Mouse (Mus musculus) gastrocnemius, adult 2 months (tissue): ENCODE measurements at regions not wholly inside any gene's neighbourhood (a gene's known extent, or its start where the extent isn't known, plus 50 kb on each side); places are given as distances from the start of the nearest gene placed in this dataset.

Experiments
- DNase-seq: peaks from one replicate; pipeline ENCODE4 v3.0.0; 2022
- H3K27ac ChIP-seq: fragments of 200-600 bp; 2 replicates; pipeline ENCODE4 v1.8.1; 2022; ENCODE audit warnings: mild to moderate bottlenecking
- H3K4me3 ChIP-seq: fragments of 200-600 bp; 2 replicates; pipeline ENCODE4 v1.8.1; 2022; ENCODE audit warnings: mild to moderate bottlenecking, moderate library complexity
- CTCF ChIP-seq: fragments of 200-600 bp; IDR thresholded peaks from 2 replicates; pipeline ENCODE4 v1.8.1; 2022; ENCODE audit warnings: antibody characterized with exemption, mild to moderate bottlenecking, moderate library complexity
- intact Hi-C: fragments of 180-260 bp; cut with DNase I; formaldehyde crosslinking; loops from one replicate; pipeline ENCODE4 v1.15.1; 2025

DNA sequence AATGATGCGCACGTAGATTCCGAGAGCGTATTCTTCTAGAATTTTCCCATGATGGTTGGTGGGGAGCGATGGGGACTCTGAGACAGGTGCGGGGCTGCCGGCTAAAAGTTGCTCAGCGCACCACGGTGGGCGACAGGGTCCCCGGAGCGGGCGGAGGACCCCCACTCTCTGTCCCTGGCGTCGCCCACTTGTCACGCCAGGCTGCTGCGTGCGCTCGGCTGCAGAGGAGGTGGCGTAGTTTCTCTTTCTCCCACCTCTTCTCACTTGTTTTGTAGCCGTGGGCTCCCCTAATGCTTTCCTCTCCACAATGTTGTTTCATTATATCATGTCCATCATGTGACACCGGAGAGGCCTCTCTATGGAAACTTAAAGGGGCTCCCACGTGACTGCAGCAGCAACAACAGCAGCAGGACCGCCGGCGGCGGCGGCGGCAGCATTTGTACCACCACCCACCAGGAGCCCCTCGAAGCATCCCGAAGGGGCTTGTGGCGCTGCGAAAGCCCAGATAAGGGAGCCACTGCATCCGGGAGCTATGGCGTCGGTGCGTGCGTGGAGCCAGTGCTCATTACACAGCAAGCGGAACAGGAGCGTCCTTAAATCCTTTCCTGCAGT is 180.3 kb upstream of the Mkln1 start:
- peak; percentile 72 for DNase-seq

DNA sequence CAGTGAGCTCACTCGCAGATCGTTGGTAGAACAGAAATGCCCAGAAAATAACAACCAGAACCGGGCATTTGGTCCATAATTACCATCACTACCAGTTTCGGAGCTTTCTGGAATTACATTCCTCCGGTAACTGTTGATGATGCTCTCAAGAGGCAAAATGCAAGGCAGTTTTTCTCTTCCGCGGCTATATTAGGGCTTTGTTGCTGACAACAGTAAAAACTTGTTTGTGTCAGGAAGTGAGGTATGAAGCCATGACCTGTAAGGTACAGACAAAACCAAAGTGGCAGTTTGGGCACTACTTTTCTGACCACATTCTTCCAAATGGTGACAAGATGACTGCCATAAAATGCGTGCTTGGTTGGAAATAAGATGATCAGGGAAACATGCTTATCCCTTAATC is 179.7 kb upstream of the Mkln1 start:
- no peak for DNase-seq
- Histone ChIP-seq H3K4me3 (peak overlapping the region; percentile 80), H3K27ac (peak overlapping the region; percentile 98)
- intact Hi-C loops, result loop anchor here (5.0 kb wide), 2 partner anchors 178 to 238 kb away; partner anchors contain the start of gene Mkln1
- TF ChIP-seq CTCF, result no peak

More for the DNA sequence above, 180.3 kb upstream of the Mkln1 start:
- peak overlapping the region; percentile 80 for H3K4me3 ChIP-seq
- intact Hi-C loops, result loop anchor here (5.0 kb wide), 2 partner anchors 179 to 239 kb away; partner anchors contain the start of gene Mkln1
- H3K27ac ChIP-seq, result peak overlapping the region; percentile 98
- TF ChIP-seq CTCF, result no peak

DNA sequence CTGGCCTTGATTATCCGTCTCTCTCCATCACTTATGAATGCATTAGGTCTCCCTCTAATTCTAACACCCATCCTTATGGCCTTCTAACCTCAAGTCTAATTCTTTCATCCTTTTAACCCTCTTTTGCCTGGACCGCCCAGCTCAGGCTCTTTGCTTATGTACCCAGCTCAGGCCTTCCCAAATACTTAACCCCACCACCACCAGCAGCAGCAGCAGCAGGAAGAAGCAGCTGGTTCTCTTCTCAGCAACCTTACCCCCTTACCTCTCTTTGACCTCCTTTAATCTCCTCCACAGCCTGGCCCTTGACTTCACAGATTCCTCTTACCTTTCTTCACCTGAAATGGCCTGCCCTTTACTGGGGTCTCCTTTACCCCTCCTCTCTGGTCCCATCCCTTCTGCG is 178.8 kb upstream of the Mkln1 start:
- Histone ChIP-seq H3K27ac (peak overlapping the region; percentile 98), H3K4me3 (peak overlapping the region; percentile 80)

DNA sequence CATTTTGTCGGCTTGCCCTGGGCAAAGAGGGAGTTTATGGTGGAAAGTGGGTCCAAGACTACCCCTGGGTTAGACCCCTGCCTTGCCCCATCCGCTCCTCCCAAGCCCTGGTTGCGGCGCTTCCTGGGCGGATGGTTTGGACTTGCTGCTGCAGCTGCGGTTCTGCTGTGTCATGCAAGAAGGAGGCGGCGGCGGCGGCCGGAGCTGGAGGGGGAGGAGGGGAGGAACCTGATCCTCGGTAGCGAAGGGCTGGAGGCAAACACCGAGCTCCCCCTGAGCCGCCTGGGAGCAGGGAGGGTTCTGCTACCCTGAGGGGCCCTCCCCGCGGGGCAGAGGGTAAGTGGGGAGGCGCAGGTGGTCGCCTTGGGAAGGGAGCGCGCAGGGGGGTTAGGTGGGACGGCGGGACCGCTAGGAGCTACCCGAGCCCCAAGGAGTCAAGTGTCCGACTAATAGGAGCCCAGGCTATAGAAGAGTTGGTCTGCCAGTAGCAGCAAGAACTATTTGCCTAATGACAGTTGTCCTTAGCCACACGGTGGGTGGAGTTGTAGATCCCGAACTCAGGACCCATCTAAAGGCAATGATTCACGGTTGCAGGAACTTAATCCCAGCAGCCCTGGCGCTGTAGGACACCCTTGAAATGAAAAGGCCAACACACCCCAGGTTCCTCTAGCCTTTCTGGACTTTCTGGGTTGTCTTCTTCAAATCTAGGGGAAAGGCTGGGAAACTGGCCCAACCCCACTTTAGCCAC is 178.2 kb upstream of the Mkln1 start:
- intact Hi-C loops, result loop anchor here (2.0 to 5.0 kb wide), 2 partner anchors 42 to 100 kb away; no protein-coding TSS in a partner anchor
- Histone ChIP-seq H3K27ac (peak overlapping the region; percentile 98), H3K4me3 (peak overlapping the region; percentile 80)
- DNase-seq, result peak; percentile 94
- TF ChIP-seq CTCF, result no peak; the same call in 1 of the 2 replicates

More for the DNA sequence above, 178.8 kb upstream of the Mkln1 start:
- DNase-seq, result no peak
- TF ChIP-seq CTCF, result no peak
- intact Hi-C loops, result loop anchor here (2.0 to 5.0 kb wide), 4 partner anchors 43 to 238 kb away; partner anchors contain the start of gene Mkln1

DNA sequence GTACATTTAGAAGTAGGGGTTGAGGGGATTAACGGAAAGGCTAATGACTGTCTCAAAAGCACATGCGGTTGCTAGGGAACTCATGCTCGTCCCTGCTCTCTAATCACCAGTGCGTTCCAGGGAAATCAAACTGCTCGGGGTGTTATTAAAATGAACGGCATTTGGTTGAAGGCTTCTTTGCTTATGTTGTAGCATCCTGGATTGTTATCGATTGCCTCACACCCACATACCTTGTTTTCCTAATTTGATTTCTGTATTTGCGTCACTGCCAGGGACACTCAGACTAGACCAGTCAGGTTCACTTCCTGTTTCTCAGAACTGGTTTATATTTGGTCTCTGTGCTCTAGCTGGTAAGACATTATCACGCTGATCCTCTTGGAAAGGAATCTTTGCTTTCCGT is 177.0 kb upstream of the Mkln1 start:
- Histone ChIP-seq H3K4me3 (peak overlapping the region; percentile 80), H3K27ac (peak overlapping the region; percentile 98)
- intact Hi-C loops, result loop anchor here (2.0 to 5.0 kb wide), 2 partner anchors 41 to 99 kb away; no protein-coding TSS in a partner anchor
- DNase-seq, result no peak
- no peak for TF ChIP-seq CTCF

DNA sequence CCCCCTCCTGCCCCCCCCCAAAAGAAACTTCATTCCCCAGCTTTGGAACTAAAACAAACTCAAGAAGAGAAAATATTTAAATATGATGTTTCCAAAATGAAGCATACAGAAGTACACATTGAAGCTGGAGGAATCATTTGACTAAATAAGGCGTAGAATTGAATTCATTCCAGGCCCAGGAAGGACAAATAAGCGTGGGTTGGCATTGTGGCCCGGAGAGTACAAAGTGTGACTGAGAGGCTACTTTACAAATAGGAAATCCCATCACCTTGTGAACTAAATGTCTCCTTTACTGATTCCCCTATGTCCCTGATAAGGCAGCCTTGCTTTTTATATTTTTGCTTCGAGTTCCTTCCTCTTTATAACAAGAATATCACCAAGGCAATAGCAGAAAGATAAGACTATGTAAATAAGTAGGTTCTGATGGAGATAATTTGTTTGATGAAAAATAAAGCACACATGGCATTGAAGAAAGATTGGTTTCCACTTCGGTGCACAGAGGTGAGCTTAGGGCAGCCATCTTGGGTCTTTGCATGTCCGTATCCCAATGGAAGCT is 176.4 kb upstream of the Mkln1 start:
- Histone ChIP-seq H3K4me3 (peak overlapping the region; percentile 80), H3K27ac (peak overlapping the region; percentile 98)
- intact Hi-C loops, result loop anchor here (5.0 kb wide), 1 partner anchor 40 kb away; no protein-coding TSS in a partner anchor
- no peak for DNase-seq
- TF ChIP-seq CTCF, result no peak

DNA sequence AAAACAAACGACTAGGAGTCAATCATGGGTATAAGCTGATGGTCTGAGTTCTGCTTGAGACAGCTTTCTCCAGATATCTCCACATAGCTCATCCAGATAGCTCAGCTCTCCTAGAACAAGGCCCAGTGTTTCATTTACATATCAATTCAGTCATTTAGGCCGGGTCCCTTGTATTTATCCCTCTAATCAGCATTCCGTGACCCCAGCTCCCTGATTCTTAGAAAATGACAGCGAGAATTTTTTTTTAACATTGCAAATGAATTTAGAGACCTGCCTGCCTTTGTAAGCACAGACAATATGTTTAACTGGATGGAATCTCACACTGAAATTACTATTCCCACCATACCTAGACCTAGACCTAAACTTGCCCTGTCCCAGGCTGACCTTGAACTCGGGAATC is 171.1 kb upstream of the Mkln1 start:
- TF ChIP-seq CTCF, result no peak
- intact Hi-C loops, result no loop called here
- peak overlapping the region; percentile 46; the same call in 1 of the 2 replicates for H3K27ac ChIP-seq
- DNase-seq, result no peak
- H3K4me3 ChIP-seq, result no peak overlapping the region

DNA sequence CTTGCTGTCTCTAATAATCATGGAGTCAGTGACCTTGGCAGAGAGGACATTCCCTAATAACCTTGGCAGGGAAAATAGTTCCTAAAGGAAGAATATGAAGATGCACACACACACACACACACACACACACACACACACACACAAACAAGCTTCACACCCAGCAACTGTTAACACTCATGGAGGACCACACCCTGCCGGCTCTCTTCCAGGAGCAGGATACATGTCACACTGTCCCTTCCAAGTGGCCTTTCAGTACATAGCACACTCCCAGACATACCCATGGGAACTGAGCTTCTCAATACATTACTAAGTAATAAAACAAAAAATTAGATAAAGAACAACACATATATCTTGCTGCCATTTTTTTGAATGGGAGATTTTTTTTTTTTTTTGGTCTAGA is 170.5 kb upstream of the Mkln1 start:
- intact Hi-C loops, result loop anchor here (2.0 kb wide), 1 partner anchor 23 kb away; no protein-coding TSS in a partner anchor
- no peak for TF ChIP-seq CTCF
- H3K4me3 ChIP-seq, result no peak overlapping the region
- peak overlapping the region; percentile 46 for H3K27ac ChIP-seq
- DNase-seq, result peak; percentile 43

DNA sequence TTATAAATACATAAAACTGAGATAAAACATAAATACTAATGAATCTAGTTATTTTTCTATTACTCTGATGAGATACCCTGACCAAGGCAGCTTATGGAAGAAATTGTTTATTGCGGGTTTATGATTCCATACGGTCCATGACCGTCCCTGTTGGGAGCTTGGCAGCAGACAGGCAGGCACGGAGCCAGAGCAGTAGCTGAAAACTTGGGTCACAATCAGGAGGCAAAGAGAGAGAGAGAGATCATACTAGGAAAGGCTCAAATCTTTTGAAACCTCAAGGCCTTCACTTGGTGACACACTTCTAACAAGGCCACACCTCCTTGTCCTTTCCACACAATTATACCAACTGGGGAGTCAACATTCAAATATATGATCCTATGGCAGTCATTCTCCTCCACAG is 166.7 kb upstream of the Mkln1 start:
- TF ChIP-seq CTCF, result no peak
- Histone ChIP-seq H3K27ac (0 out of 2 replicates have a peak overlapping the region, but pooled peaks have one; percentile 16), H3K4me3 (no peak overlapping the region)
- DNase-seq, result peak; percentile 51
- intact Hi-C loops, result no loop called here

DNA sequence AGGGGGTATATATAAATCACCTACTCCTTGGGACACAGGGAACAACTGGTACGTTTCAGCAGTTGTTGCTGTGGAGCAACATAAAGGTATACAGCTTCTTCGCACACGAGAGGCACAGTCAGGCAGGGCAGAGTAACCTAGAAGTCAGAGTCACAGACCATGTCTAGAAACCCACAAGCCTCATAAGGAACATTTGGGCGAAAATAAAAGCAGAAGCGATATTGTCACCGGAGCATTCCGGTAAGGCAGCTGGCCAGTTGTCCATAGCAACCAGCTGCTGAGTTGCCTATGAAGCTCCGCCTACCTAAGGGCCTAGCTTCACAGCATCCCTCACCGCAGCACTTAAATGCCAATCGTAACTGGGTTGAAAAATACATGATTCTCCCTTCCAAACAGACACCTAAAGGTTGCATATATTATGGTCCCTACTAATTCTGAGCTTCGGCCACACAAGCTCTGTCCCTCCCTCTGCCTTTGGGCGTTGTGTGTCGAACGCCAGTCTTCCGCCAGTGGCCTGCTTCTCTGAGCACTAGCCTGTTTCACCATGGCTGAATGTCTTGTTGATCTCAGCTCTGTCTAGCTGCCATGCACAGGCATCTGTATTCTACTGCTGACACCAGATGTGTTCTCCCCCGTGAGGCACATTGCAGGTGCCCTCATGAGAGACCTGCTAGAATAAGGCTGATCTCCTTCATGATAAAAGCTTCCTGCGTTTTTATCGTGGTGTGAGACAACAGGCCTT is 165.1 kb upstream of the Mkln1 start:
- peak overlapping the region; percentile 12; the same call in 1 of the 2 replicates for H3K27ac ChIP-seq
- intact Hi-C loops, result no loop called here
- peak overlapping the region; percentile 32; the same call in 1 of the 2 replicates for H3K4me3 ChIP-seq
- DNase-seq, result peak; percentile 53
- no peak for TF ChIP-seq CTCF

DNA sequence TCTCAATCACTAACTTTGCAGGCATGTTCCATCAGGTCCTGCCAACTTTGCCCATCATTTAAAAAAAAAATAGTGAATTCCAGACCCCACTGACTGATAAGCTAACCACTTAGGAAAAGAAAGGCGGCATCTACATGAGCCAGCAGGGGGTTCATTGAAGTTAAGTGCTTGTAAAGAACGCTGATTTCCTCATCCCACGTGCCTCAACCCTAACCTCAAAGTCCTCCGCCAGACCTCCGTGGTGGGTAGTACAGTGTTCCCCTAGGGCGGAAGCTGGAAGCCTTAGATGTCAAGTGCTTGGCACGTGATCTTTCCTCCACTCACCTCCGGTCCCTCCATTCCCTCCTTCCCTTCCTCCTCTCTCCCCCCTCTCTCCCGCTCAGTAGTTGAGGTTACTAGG is 158.5 kb upstream of the Mkln1 start:
- H3K4me3 ChIP-seq, result no peak overlapping the region
- no peak for DNase-seq
- no peak overlapping the region for H3K27ac ChIP-seq
- intact Hi-C loops, result no loop called here
- no peak for TF ChIP-seq CTCF

DNA sequence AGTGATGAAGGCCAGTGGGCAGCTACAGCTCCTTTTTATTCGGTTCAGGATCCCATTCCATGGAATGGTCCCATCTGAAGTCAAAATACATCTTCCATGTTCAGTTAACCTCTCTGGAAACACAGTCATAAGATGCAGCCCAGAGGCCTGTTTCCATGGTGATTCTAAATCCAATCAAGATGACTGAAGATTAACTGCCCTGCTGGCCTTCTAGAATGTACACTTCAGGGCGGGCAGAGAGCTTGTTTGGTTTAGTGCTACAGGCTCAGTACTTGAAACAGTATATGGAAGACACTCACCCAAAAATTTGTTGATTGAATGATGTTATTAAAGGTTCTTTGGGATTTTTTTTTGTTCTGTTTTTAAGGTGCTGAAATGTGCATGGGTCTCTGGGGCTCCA is 148.0 kb upstream of the Mkln1 start:
- Histone ChIP-seq H3K4me3 (no peak overlapping the region), H3K27ac (no peak overlapping the region)
- no peak for DNase-seq
- no peak for TF ChIP-seq CTCF
- intact Hi-C loops, result loop anchor here (2.0 kb wide), 1 partner anchor 22 kb away; no protein-coding TSS in a partner anchor
